Mouse (Mus musculus) naive thymus-derived CD4-positive, alpha-beta T cell, adult 2 months (primary cell): ENCODE measurements around the gene Gm21988.
A peak's percentile ranks its signal among the peaks of the same experiment; 100 is the strongest.

Experiments
- DNase-seq: peaks from one replicate; pipeline ENCODE4 v3.0.0-alpha.2; 2011; ENCODE audit warnings: low read depth

The Gm21988 gene

DNA sequence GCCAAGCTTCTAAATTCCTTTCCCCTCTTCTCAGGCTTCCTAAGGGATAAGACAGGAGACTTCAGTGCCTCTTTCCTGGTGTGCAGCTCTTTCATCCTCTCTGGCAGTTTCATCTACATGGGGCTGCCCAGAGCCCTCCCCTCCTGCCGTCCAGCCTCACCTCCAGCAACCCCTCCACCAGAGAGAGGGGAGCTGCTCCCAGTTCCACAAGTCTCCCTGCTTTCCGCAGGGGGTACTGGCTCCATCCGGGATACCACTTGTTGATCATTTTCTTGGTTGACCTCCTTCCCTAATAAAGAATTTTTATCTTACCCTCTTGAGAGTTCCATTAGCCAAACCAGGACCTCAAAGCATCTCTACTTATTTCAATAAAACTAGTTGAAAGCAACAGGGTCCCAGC, 23.5 kb downstream of the Gm21988 start:
- no peak for DNase-seq

DNA sequence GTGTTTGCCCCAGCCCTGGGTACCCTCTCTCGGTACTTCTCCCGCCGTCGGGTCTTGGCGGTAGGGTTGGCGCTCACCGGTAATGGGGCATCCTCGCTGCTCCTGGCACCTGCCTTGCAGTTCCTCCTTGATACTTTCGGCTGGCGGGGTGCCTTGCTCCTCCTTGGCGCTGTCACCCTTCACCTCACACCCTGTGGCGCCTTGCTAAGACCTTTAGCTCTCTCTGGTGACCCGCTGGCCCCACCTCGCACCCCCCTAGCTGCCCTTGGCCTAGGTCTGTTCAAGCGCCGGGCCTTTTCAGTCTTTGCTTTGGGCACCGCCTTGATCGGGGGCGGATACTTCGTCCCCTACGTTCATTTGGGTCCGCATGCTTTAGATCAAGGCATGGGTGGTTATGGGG, 24.3 kb downstream of the Gm21988 start:
- DNase-seq, result no peak

DNA sequence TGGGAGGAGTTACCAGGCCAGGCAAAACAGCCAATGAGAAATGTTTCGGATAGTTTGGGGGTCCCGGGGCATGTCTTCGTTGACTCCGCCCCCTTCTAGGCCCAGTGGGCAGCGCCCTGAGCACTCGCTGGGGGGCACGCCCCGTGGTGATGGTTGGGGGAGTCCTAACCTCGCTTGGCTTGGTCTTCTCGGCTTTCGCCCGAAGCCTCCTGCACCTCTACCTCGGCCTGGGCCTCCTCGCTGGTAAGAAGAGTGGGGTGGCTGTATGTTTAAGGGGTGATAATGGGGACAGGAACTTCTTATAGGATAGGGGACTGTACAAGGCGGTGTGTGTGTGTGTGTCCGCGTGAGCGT, 24.8 kb downstream of the Gm21988 start:
- DNase-seq, result no peak

DNA sequence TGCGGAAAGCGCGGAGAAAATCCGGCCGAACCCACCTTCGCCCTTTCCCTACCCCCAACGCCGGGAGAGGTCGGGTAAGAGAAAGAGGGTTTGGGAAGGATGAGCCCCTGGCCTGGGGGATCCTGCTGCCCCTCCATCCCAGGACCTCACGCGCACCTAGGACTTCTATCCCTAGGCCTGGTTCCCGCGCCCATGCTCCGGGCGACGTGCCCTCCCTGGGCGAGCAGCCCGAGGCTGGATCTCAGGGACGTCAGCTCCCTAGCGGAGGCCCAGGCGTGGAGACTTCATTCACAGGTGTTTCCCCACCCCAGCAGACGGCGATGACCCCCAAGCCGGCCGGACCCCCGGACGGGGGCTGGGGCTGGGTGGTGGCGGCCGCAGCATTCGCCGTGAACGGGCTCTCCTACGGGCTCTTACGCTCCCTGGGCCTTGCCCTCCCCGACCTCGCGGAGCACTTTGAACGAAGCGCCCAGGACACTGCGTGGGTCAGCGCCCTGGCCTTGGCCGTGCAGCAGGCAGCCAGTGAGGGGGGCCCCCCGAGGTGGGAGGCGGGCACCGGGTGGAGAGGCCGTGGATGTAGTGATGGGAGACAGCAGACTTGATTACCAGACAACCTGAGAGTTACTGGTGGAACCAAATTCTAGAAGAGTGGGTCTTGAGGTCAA, 25.3 kb downstream of the Gm21988 start:
- DNase-seq, result no peak

DNA sequence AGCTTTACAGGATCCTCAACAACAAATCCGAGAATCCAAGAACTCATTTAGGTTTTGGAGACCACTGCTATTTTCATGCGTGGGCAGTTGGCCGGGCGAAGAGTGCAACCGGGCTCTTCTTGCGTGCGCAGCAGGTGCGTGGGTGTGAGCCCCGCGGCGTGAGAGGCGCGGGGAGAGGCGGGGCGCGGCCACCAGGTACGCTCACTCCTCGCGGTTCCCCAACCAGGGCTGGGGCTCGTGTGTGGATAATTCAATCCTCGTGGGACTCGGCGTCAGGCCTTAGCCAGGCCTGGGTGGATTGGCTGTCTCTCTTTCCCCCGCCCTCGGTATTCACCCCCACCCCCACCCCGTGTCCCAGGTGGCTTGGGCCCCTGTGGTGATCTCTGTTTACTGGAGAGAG, 25.9 kb downstream of the Gm21988 start:
- DNase-seq, result no peak

- DNase-seq, result peak; percentile 76
These were observed 26.7 kb downstream of the Gm21988 start for GRCm38 (mm10) chr11:70212896-70213295.

DNA sequence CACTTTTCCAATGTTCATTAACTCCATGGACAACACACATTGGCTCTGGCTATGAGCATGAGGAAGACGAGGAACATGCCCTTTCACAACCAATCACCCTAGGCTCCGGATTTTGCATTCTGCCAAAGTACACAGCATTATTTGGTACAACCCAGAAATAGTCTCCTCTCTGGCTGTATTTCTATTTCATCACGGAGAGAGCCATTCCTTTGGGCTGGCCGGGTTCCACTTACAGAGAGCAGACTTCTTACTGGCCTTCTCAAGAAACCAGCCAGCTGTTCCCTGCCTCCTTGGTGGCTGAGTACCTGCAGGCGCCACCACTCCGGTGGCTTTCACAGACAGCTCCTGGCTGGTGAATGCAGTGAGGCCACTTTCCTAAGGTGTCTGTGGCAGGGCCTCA, 27.2 kb downstream of the Gm21988 start, which contains the start of gene Slc16a11:
Slc16a11 (plus strand) TSS at position 330 of the 400 bp plus-strand sequence.
- no peak for DNase-seq

DNA sequence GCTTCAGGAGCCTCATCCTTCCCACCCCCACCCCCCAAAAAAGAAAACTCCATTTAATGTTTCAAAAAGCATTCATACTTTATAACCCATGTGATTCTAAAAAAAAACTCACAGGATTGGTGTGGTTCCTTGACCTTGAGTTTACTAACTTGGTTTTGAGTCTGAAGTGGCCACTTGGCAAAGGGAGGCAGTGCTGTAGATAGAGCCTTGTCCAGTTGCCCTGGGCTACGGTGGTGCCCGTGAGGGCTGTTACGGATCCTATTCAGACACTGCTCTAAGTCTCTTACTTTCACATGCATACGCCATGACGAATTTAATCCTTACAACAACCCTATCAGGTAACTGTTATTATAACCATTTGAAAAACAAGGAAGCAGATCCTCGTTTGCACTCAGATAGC, 27.7 kb downstream of the Gm21988 start:
- DNase-seq, result no peak

DNA sequence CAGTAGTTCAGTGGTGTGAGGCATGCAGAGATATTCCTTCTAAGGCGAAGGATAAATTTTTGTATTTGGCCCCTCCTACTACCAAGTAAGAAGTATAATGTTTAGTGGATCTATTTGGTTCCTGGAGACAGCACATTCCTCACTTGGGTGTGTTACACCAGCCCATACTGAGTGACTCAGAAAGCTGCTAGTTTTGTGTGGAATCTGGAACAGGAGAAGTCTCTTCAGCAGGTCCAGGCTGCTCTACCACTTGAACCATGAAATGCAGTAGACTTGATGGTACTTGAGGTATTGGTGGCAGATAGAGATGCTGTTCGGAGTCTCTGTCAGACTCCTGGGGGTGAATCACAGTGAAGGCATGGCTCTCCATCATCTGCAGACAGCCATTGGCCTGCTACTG, 28.9 kb downstream of the Gm21988 start:
- no peak for DNase-seq

DNA sequence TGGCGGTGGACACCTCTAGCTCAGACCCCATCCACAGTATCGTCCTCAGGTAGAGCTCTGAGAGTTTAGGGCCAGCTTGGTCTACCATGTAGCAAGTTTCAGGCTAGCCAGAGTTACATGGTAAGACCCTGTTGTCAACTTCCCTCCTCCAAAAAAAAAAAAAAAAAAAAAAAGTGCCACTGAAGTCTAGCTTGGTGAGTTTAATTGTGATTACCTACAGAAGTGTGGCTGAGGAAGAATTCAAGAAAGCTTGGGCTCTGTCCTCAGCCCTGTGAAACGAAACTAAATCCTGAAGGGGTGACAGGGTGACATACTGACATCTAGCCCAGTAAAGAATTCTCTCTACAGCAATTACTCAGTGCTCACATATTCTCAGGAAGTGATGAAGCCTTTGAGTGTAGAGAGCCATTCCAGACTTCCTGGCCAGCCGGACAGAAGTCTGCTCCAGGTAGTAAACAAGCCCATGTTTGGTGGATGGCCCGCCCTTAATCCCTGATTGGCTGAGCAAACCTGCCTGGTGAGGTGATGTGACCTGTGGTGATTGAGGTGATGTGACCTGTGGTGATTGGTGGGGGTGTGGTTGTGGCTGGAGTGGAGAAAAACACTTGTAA, 30.7 kb downstream of the Gm21988 start:
- no peak for DNase-seq

DNA sequence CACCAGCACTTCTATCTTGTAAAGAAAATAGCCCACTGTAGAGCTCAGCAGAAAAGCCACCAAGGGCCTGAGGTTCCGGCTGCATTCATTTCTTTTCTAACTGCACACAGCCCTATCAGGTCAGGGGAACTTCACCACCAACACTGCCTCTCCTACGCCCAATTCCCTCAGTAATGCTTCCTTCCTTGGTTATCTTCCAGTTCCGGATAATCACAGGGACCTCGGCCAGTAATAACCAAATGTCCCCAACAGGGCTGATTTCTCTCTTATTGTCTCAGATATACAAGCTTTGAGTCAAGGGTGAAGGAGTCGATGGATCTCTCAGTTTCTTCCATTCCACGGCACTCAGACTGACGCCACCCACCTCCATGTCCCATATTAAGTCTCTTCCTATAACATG, 32.3 kb downstream of the Gm21988 start:
- no peak for DNase-seq

DNA sequence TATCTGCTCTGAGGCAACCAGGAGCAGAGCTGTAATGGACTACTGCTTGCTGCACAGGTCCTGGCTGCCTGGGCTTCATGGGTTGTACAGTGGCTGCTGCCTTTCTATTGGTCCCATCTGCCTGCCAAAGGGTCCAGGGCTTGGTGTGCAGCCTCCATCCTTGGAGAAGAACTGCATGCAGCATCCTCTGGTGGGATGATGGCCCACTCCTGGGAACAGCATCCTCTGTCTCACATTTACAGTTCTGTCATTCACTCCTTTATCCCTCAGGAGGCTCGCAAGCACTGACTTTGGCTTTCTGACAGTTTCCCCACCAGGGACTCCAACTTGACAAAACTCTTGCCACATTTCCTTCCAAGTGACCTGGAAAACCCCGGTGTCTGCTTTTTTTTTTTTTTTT, 32.8 kb downstream of the Gm21988 start:
- DNase-seq, result no peak

GRCm38 (mm10) chr11:70201691-70202090, 37.9 kb downstream of the Gm21988 start:
- DNase-seq, result peak; percentile 86

GRCm38 (mm10) chr11:70200036-70200608, 39.5 kb downstream of the Gm21988 start:
- DNase-seq, result no peak

- DNase-seq, result no peak
These were observed 40.5 kb downstream of the Gm21988 start for GRCm38 (mm10) chr11:70199107-70199506.

- no peak for DNase-seq
These were observed 41.3 kb downstream of the Gm21988 start for GRCm38 (mm10) chr11:70198332-70198731.

GRCm38 (mm10) chr11:70193354-70194285, 46.0 kb downstream of the Gm21988 start:
- DNase-seq, result no peak

- DNase-seq, result no peak
These were observed 47.5 kb downstream of the Gm21988 start for GRCm38 (mm10) chr11:70192157-70192556.

DNA sequence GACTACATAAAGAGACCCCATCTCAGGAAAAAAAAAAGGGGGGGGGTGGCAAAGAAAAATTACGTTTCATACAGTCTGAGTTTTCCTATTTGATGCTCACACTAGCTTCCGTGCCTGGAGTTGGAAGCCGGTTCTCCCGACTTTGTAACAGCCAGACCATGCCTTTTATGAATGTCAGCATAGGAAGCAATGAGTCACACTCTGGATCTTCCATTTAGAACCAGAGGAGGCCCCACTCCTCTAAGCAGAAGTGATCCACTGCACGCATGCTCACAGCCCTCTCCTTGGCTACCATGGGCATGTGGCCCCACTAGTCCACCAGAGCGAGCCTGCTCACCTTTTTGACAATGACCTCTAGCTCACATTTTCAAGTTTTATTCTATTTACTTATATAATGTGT, 48.4 kb downstream of the Gm21988 start:
- no peak for DNase-seq

DNA sequence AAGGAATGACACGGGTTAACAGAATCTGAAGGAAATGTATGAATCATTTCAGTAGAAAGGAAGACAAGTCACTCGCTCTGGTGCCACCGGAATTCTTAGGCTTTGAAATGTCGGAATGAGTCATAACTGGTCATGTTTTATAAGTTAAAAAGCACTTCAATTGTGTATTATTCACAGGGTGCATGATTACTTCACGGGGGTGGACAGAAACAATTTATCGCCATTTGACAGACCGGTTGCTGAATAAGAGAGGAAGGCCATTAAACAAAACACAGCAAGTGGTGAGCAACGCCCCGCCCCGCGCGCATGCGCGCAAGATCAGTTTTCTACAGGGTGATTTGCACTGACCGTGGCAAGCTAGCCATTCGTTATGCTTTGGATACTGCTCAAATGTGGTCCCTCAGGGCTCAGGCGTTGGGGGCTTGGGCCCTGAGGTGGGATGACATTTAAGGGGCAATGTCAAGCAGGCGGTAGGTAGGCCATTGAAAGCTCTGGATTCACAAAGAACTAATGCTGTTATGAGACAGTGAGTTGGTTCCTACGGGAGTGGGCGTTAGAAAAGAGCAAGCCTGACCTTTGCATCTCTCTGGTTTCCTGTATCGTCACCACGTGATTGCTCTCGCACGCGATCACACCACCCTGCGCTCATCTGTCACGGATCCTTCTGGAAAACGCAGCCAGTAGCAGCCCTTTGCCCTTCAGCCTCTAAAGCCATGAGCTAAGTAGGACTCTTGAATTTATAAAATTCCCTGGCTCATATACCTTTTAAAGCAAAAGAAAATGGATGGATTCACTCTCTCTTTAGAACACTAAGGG, 50.1 kb downstream of the Gm21988 start:
- DNase-seq, result no peak
